Mouse (Mus musculus) neural tube, embryonic 11.5 days (tissue): ENCODE measurements around the gene Hcfc1r1. TPM values are rescaled to one million over a fixed set of nuclear protein-coding genes. Genes with fewer than 3 reads are reported as not detected.
A peak's percentile ranks its signal among the peaks of the same experiment; 100 is the strongest.

Experiments
- ATAC-seq: fragments of 200-750 bp; cut with Nextera tagmentation; 2 replicates; pipeline ENCODE4 v1.8.0; 2017; ENCODE audit warnings: moderate number of reproducible peaks, mild to moderate bottlenecking, moderate TSS enrichment, moderate library complexity; ENCODE audit not compliant: insufficient read depth, low FRiP score, low TSS enrichment
- DNase-seq: peaks from one replicate; pipeline ENCODE4 v3.0.0-alpha.2; 2015; ENCODE audit warnings: low spot score
- H3K27ac ChIP-seq: fragments of 300-500 bp; sonication (generic); 2 replicates; pipeline ENCODE4 v1.5.1; 2014; ENCODE audit warnings: low read depth, mild to moderate bottlenecking, low read length
- H3K27me3 ChIP-seq: fragments of 300-500 bp; sonication (generic); 2 replicates; pipeline ENCODE4 v1.6.1; 2014; ENCODE audit warnings: mild to moderate bottlenecking, low read length, mixed read lengths; ENCODE audit not compliant: control insufficient read depth, insufficient read depth
- H3K36me3 ChIP-seq: fragments of 300-500 bp; sonication (generic); 2 replicates; pipeline ENCODE4 v1.6.1; 2014; ENCODE audit warnings: mild to moderate bottlenecking, low read length, moderate library complexity, mixed read lengths; ENCODE audit not compliant: control insufficient read depth, insufficient read depth
- H3K4me1 ChIP-seq: fragments of 300-500 bp; sonication (generic); 2 replicates; pipeline ENCODE4 v1.6.1; 2014; ENCODE audit warnings: low read length, mixed read lengths; ENCODE audit not compliant: control insufficient read depth, insufficient read depth
- H3K4me2 ChIP-seq: fragments of 300-500 bp; sonication (generic); 2 replicates; pipeline ENCODE4 v1.6.1; 2014; ENCODE audit warnings: low read depth, mild to moderate bottlenecking, moderate library complexity
- H3K4me3 ChIP-seq: fragments of 300-500 bp; sonication (generic); 2 replicates; pipeline ENCODE4 v1.5.1; 2014; ENCODE audit warnings: low read depth, low read length
- H3K9ac ChIP-seq: fragments of 300-500 bp; sonication (generic); 2 replicates; pipeline ENCODE4 v1.6.1; 2014; ENCODE audit warnings: mild to moderate bottlenecking, low read length
- H3K9me3 ChIP-seq: fragments of 300-500 bp; sonication (generic); 2 replicates; pipeline ENCODE4 v1.6.1; 2016; ENCODE audit warnings: low read length; ENCODE audit not compliant: control insufficient read depth
- WGBS: fragments of 180-500 bp; shearing (Covaris S2); extraction: QIAGEN DNeasy Blood & Tissue Kit; methylation state at CpG from one replicate; pipeline ENCODE4 v1.1.7; 2014; 5-methylcytosine and 5-hydroxymethylcytosine counted together
- polyA plus RNA-seq: library from polyadenylated mRNA; unstranded; fragments of >200 nt; fragmentation: Nextera tagmentation; extraction: Ambion mirVana; gene quantifications from 2 replicates; pipeline ENCODE4 v1.2.1, GENCODE M21; 2014

The Hcfc1r1 gene
- polyA plus RNA-seq: 52.5 and 60.1 TPM in 2 replicates

- Histone ChIP-seq H3K4me3 (peak within 1 kb of the TSS; percentile 60), H3K27me3 (peaks cover 24% of the 10 kb centered on the region), H3K4me2 (peak within 1 kb of the TSS; percentile 76), H3K9me3 (no peaks in the 10 kb centered on the region), H3K4me1 (peaks cover 15% of the 10 kb centered on the region), H3K27ac (no peak within 1 kb of the TSS), H3K36me3 (peaks cover 9% of the 10 kb centered on the region), H3K9ac (peak within 1 kb of the TSS; percentile 60)
- ATAC-seq (peak; percentile 91), DNase-seq (peak; percentile 94)
- under 1% methylated on average over 45 of the region's 45 CpGs for WGBS
Observed at GRCm38 (mm10) chr17:23673424-23674073, at the start of gene Hcfc1r1, which contains the start of gene Thoc6. Gene Hcfc1r1 (plus strand): TSS chr17:23673596. Gene Thoc6 (minus strand): TSS chr17:23673882.

- Histone ChIP-seq H3K4me1 (no peaks in the 10 kb centered on the region), H3K4me2 (no peak overlapping the region), H3K27me3 (no peaks in the 10 kb centered on the region), H3K36me3 (no peaks in the 10 kb centered on the region), H3K27ac (no peak overlapping the region), H3K9ac (no peak overlapping the region), H3K9me3 (no peaks in the 10 kb centered on the region), H3K4me3 (no peak overlapping the region)
- ATAC-seq (no peak), DNase-seq (no peak)
- 35% methylated on average over 7 of the region's 7 CpGs for WGBS
Observed at GRCm38 (mm10) chr17:23627813-23628212, 45.6 kb upstream of the Hcfc1r1 start.

- Histone ChIP-seq H3K4me2 (peak overlapping the region; percentile 34), H3K36me3 (no peaks in the 10 kb centered on the region), H3K9me3 (no peaks in the 10 kb centered on the region), H3K27ac (no peak overlapping the region), H3K4me1 (no peaks in the 10 kb centered on the region), H3K9ac (no peak overlapping the region; the same call in 1 of the 2 replicates), H3K27me3 (no peaks in the 10 kb centered on the region), H3K4me3 (peak overlapping the region; percentile 12; the same call in 1 of the 2 replicates)
- peak; percentile 81 for DNase-seq
- WGBS: 18% methylated on average over 22 of the region's 22 CpGs
- ATAC-seq: peak; percentile 85
Observed at GRCm38 (mm10) chr17:23630195-23631020, 43.0 kb upstream of the Hcfc1r1 start.

- no peaks in the 10 kb centered on the region for H3K4me1 ChIP-seq
- DNase-seq (no peak), ATAC-seq (no peak)
- no peak overlapping the region for H3K9ac ChIP-seq
- H3K4me2 ChIP-seq: no peak overlapping the region
- H3K36me3 ChIP-seq: no peaks in the 10 kb centered on the region
- no peak overlapping the region for H3K4me3 ChIP-seq
- no peak overlapping the region for H3K27ac ChIP-seq
- whole genome bisulfite sequencing: 82% methylated on average over 8 of the region's 8 CpGs
- H3K9me3 ChIP-seq: no peaks in the 10 kb centered on the region
- no peaks in the 10 kb centered on the region for H3K27me3 ChIP-seq
Observed at GRCm38 (mm10) chr17:23631241-23631640, 42.2 kb upstream of the Hcfc1r1 start.

- Histone ChIP-seq H3K36me3 (no peaks in the 10 kb centered on the region), H3K4me2 (peak within 1 kb of the TSS; percentile 68), H3K9me3 (no peaks in the 10 kb centered on the region), H3K27me3 (peaks cover 15% of the 10 kb centered on the region), H3K4me3 (peak within 1 kb of the TSS; percentile 38), H3K9ac (peak within 1 kb of the TSS; percentile 37), H3K27ac (no peak within 1 kb of the TSS), H3K4me1 (peaks cover 3% of the 10 kb centered on the region; the same call in 1 of the 2 replicates)
- under 1% methylated on average over 57 of the region's 58 CpGs for WGBS
- DNase-seq (peak; percentile 45), ATAC-seq (peak; percentile 38; the same call in 1 of the 2 replicates)
Observed at GRCm38 (mm10) chr17:23644613-23645495, 28.5 kb upstream of the Hcfc1r1 start, which contains the start of gene Mmp25. Gene Mmp25 (minus strand): TSS chr17:23645277.

GRCm38 (mm10) chr17:23645894-23646293 lies 27.5 kb upstream of the Hcfc1r1 start:
- no peak overlapping the region for H3K4me3 ChIP-seq
- DNase-seq: no peak
- no peak for ATAC-seq
- no peak overlapping the region for H3K27ac ChIP-seq
- no peak overlapping the region for H3K9ac ChIP-seq
- peaks cover 15% of the 10 kb centered on the region for H3K27me3 ChIP-seq
- H3K4me2 ChIP-seq: no peak overlapping the region
- H3K36me3 ChIP-seq: no peaks in the 10 kb centered on the region
- H3K9me3 ChIP-seq: no peaks in the 10 kb centered on the region
- WGBS: 39% methylated on average over 10 of the region's 10 CpGs
- peaks cover 3% of the 10 kb centered on the region; the same call in 1 of the 2 replicates for H3K4me1 ChIP-seq

GRCm38 (mm10) chr17:23651363-23651762 lies 22.0 kb upstream of the Hcfc1r1 start:
- no peaks in the 10 kb centered on the region for H3K4me1 ChIP-seq
- 84% methylated on average over 6 of the region's 6 CpGs for WGBS
- no peak overlapping the region for H3K27ac ChIP-seq
- ATAC-seq (no peak), DNase-seq (no peak)
- no peak overlapping the region for H3K4me2 ChIP-seq
- H3K9ac ChIP-seq: no peak overlapping the region
- H3K27me3 ChIP-seq: no peaks in the 10 kb centered on the region
- no peaks in the 10 kb centered on the region for H3K36me3 ChIP-seq
- no peaks in the 10 kb centered on the region for H3K9me3 ChIP-seq
- no peak overlapping the region for H3K4me3 ChIP-seq

GRCm38 (mm10) chr17:23653324-23653723 lies 20.1 kb upstream of the Hcfc1r1 start:
- Histone ChIP-seq H3K9me3 (no peaks in the 10 kb centered on the region), H3K9ac (no peak overlapping the region), H3K4me1 (no peaks in the 10 kb centered on the region), H3K27ac (no peak overlapping the region), H3K27me3 (no peaks in the 10 kb centered on the region), H3K4me2 (no peak overlapping the region), H3K4me3 (no peak overlapping the region), H3K36me3 (no peaks in the 10 kb centered on the region)
- DNase-seq (no peak), ATAC-seq (no peak)
- WGBS: 85% methylated on average over 1 of the region's 2 CpGs
